Mouse (Mus musculus): ENCODE results near the gene Rbms3. TPM values are rescaled to one million over a fixed set of nuclear protein-coding genes. Genes with fewer than 3 reads are reported as not detected.
A peak's percentile ranks its signal among the peaks of the same experiment; 100 is the strongest.

Gene Rbms3
- total RNA-seq, 1 experiment: 2.2 TPM

GRCm38 (mm10) chr9:117151951-117152350 lies 477.8 kb downstream of the Rbms3 start:
- H3K36me3 ChIP-seq (ENCODE audit: control insufficient read depth, insufficient read depth, low read length, poor library complexity, severe bottlenecking): no peaks in the 10 kb centered on the region
- no peak overlapping the region for H3K9ac ChIP-seq (ENCODE audit: insufficient read depth, low read depth, low read length, poor library complexity, severe bottlenecking)
- no peaks in the 10 kb centered on the region for H3K4me1 ChIP-seq (ENCODE audit: control insufficient read depth in 2 of 2, insufficient read depth in 2 of 2, low read length in 2 of 2, poor library complexity in 1 of 2)
- H3K9me3 ChIP-seq (ENCODE audit: control insufficient read depth, insufficient read depth, low read depth, low read length): no peaks in the 10 kb centered on the region
- no peak for TF ChIP-seq ZC3H11A (IDR thresholded peaks at IDR 0.05; ENCODE audit: borderline replicate concordance, low read depth, low read length)
- no peak for TF ChIP-seq ZNF384 (IDR thresholded peaks at IDR 0.05; ENCODE audit: low read depth, low read length)
- in situ Hi-C loops (cut with MboI; ENCODE audit: low sequenced_read_pairs in 2 of 2, unreplicated experiment in 2 of 2): no loop called here
- H3K27ac ChIP-seq (ENCODE audit: insufficient read depth, low read depth, low read length, poor library complexity, severe bottlenecking): no peak overlapping the region
- no peak for DNase-seq (ENCODE audit: low read depth, low spot score)
- H3K4me3 ChIP-seq (ENCODE audit: insufficient read depth in 1 of 2, low read depth in 1 of 2, low read length in 2 of 2, poor library complexity in 1 of 2, severe bottlenecking in 1 of 2): no peak overlapping the region

DNA sequence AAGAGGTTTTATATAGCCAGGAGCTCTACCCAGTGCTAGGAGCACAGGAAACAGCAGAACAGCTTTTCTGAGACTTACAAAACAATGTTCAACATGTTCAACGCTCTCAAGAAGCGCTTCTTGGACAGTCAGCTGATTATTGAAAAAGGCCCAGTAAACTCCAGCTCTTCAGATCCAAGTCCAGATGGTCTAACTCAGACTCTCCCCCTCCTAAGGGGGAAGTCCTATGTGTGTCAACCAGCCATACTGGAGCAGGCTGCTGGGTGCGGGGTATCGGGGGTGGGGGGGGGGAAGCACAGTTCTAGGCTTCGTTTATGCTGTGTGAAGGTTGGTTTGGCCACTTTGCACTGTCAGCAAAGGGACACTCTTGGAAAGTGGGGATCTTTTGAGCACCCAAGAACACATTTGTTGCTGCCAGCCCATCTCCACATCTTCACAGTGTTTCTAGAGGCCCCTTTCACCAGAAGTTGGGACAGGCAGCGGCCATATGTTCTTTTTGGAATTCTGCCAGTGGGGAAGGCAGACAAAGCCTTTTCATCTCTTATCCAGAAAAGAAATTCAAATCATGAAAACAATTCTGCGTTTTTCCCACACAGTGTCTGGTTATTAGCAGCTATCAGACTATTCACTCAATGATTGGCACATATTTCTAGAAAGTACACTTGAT lies 485.5 kb downstream of the Rbms3 start:
- no peak overlapping the region for H3K27ac ChIP-seq (ENCODE audit: insufficient read depth, low read depth, low read length, poor library complexity, severe bottlenecking)
- DNase-seq (ENCODE audit: low read depth, low spot score): no peak
- TF ChIP-seq MAFK (IDR thresholded peaks at IDR 0.05; ENCODE audit: insufficient read depth, low read depth, low read length) (no peak), ZC3H11A (IDR thresholded peaks at IDR 0.05; ENCODE audit: borderline replicate concordance, low read depth, low read length) (no peak), CHD2 (IDR thresholded peaks at IDR 0.05; ENCODE audit: low read depth, low read length) (no peak), HCFC1 (IDR thresholded peaks at IDR 0.05; ENCODE audit: borderline replicate concordance, insufficient read depth, low read length) (no peak), ZNF384 (IDR thresholded peaks at IDR 0.05; ENCODE audit: low read depth, low read length) (no peak)
- no peaks in the 10 kb centered on the region for H3K4me1 ChIP-seq (ENCODE audit: control insufficient read depth in 2 of 2, insufficient read depth in 2 of 2, low read length in 2 of 2, poor library complexity in 1 of 2)
- no peak overlapping the region for H3K4me3 ChIP-seq (ENCODE audit: insufficient read depth in 1 of 2, low read depth in 1 of 2, low read length in 2 of 2, poor library complexity in 1 of 2, severe bottlenecking in 1 of 2)
- in situ Hi-C loops (cut with MboI; ENCODE audit: low sequenced_read_pairs in 2 of 2, unreplicated experiment in 2 of 2): no loop called here
- no peaks in the 10 kb centered on the region for H3K36me3 ChIP-seq (ENCODE audit: control insufficient read depth, insufficient read depth, low read length, poor library complexity, severe bottlenecking)
- no peak overlapping the region for H3K9ac ChIP-seq (ENCODE audit: insufficient read depth, low read depth, low read length, poor library complexity, severe bottlenecking)
- no peaks in the 10 kb centered on the region for H3K9me3 ChIP-seq (ENCODE audit: control insufficient read depth, insufficient read depth, low read depth, low read length)

DNA sequence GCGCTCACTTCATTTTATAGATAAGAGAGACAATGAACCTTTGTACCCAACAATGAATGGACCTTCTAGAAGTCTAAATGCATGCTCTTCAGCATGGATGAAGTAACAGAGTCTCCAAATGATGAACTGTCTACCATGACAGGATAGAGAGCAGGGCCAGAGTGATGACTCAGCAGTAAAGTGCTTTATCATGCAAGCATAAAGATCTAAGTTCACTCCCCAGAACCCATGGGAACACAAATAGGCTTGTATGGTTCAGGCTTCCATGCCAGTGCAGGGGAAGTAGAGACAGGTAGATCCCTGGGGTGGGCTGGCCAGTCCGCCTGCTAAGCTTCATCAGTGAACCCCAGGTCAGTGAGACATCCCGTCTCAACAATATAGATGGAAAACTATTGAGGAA lies 489.7 kb downstream of the Rbms3 start:
- Histone ChIP-seq H3K36me3 (ENCODE audit: control insufficient read depth, insufficient read depth, low read length, poor library complexity, severe bottlenecking) (no peaks in the 10 kb centered on the region), H3K4me1 (ENCODE audit: control insufficient read depth in 2 of 2, insufficient read depth in 2 of 2, low read length in 2 of 2, poor library complexity in 1 of 2) (no peaks in the 10 kb centered on the region), H3K9ac (ENCODE audit: insufficient read depth, low read depth, low read length, poor library complexity, severe bottlenecking) (no peak overlapping the region), H3K4me3 (ENCODE audit: insufficient read depth in 1 of 2, low read depth in 1 of 2, low read length in 2 of 2, poor library complexity in 1 of 2, severe bottlenecking in 1 of 2) (no peak overlapping the region), H3K9me3 (ENCODE audit: control insufficient read depth, insufficient read depth, low read depth, low read length) (no peaks in the 10 kb centered on the region), H3K27ac (ENCODE audit: insufficient read depth, low read depth, low read length, poor library complexity, severe bottlenecking) (no peak overlapping the region)
- in situ Hi-C loops (cut with MboI; ENCODE audit: low sequenced_read_pairs in 2 of 2, unreplicated experiment in 2 of 2): no loop called here
- no peak for DNase-seq (ENCODE audit: low read depth, low spot score)
- no peak for TF ChIP-seq HCFC1 (IDR thresholded peaks at IDR 0.05; ENCODE audit: borderline replicate concordance, insufficient read depth, low read length)
- TF ChIP-seq MAFK (IDR thresholded peaks at IDR 0.05; ENCODE audit: insufficient read depth, low read depth, low read length): peak; percentile 74

GRCm38 (mm10) chr9:117136410-117136809 lies 493.3 kb downstream of the Rbms3 start:
- no peaks in the 10 kb centered on the region for H3K36me3 ChIP-seq (ENCODE audit: control insufficient read depth, insufficient read depth, low read length, poor library complexity, severe bottlenecking)
- H3K4me1 ChIP-seq (ENCODE audit: control insufficient read depth in 2 of 2, insufficient read depth in 2 of 2, low read length in 2 of 2, poor library complexity in 1 of 2): no peaks in the 10 kb centered on the region
- in situ Hi-C loops (cut with MboI; ENCODE audit: low sequenced_read_pairs in 2 of 2, unreplicated experiment in 2 of 2): no loop called here
- H3K9me3 ChIP-seq (ENCODE audit: control insufficient read depth, insufficient read depth, low read depth, low read length): no peaks in the 10 kb centered on the region
- H3K4me3 ChIP-seq (ENCODE audit: insufficient read depth in 1 of 2, low read depth in 1 of 2, low read length in 2 of 2, poor library complexity in 1 of 2, severe bottlenecking in 1 of 2): no peak overlapping the region
- no peak overlapping the region for H3K27ac ChIP-seq (ENCODE audit: insufficient read depth, low read depth, low read length, poor library complexity, severe bottlenecking)
- no peak overlapping the region for H3K9ac ChIP-seq (ENCODE audit: insufficient read depth, low read depth, low read length, poor library complexity, severe bottlenecking)
- DNase-seq (ENCODE audit: low read depth, low spot score): no peak
- no peak for TF ChIP-seq ZC3H11A (IDR thresholded peaks at IDR 0.05; ENCODE audit: borderline replicate concordance, low read depth, low read length)
- TF ChIP-seq CHD2 (IDR thresholded peaks at IDR 0.05; ENCODE audit: low read depth, low read length): no peak
- TF ChIP-seq ZNF384 (IDR thresholded peaks at IDR 0.05; ENCODE audit: low read depth, low read length): no peak
- peak; percentile 93 for TF ChIP-seq MAFK (IDR thresholded peaks at IDR 0.05; ENCODE audit: insufficient read depth, low read depth, low read length)
- no peak for TF ChIP-seq HCFC1 (IDR thresholded peaks at IDR 0.05; ENCODE audit: borderline replicate concordance, insufficient read depth, low read length)

- in situ Hi-C loops (cut with MboI; ENCODE audit: low sequenced_read_pairs in 2 of 2, unreplicated experiment in 2 of 2): no loop called here
Measured at GRCm38 (mm10) chr9:117134043-117134442, 495.7 kb downstream of the Rbms3 start.

More at GRCm38 (mm10) chr9:117134043-117134442, 495.7 kb downstream of the Rbms3 start:
- H3K9me3 ChIP-seq (ENCODE audit: control insufficient read depth, insufficient read depth, low read depth, low read length): no peaks in the 10 kb centered on the region
- H3K27ac ChIP-seq (ENCODE audit: insufficient read depth, low read depth, low read length, poor library complexity, severe bottlenecking): no peak overlapping the region
- no peak overlapping the region for H3K4me3 ChIP-seq (ENCODE audit: insufficient read depth in 1 of 2, low read depth in 1 of 2, low read length in 2 of 2, poor library complexity in 1 of 2, severe bottlenecking in 1 of 2)
- no peaks in the 10 kb centered on the region for H3K4me1 ChIP-seq (ENCODE audit: control insufficient read depth in 2 of 2, insufficient read depth in 2 of 2, low read length in 2 of 2, poor library complexity in 1 of 2)
- no peak overlapping the region for H3K9ac ChIP-seq (ENCODE audit: insufficient read depth, low read depth, low read length, poor library complexity, severe bottlenecking)
- TF ChIP-seq CHD2 (IDR thresholded peaks at IDR 0.05; ENCODE audit: low read depth, low read length): no peak
- TF ChIP-seq ZC3H11A (IDR thresholded peaks at IDR 0.05; ENCODE audit: borderline replicate concordance, low read depth, low read length): no peak
- no peak for TF ChIP-seq MAFK (IDR thresholded peaks at IDR 0.05; ENCODE audit: insufficient read depth, low read depth, low read length)
- no peak for TF ChIP-seq HCFC1 (IDR thresholded peaks at IDR 0.05; ENCODE audit: borderline replicate concordance, insufficient read depth, low read length)
- no peak for TF ChIP-seq ZNF384 (IDR thresholded peaks at IDR 0.05; ENCODE audit: low read depth, low read length)
- no peak for DNase-seq (ENCODE audit: low read depth, low spot score)
- H3K36me3 ChIP-seq (ENCODE audit: control insufficient read depth, insufficient read depth, low read length, poor library complexity, severe bottlenecking): no peaks in the 10 kb centered on the region

Data from ES-E14 (cell line).